Mouse (Mus musculus) forebrain, embryonic 15.5 days (tissue): ENCODE results near the gene Ptcd2. TPM values are rescaled to one million over a fixed set of nuclear protein-coding genes. Genes with fewer than 3 reads are reported as not detected.

Experiments used
- ATAC-seq: fragments of 200-750 bp; cut with Nextera tagmentation; replicated peaks from 2 replicates; pipeline ENCODE4 v1.8.0; 2017; ENCODE audit warnings: mild to moderate bottlenecking, moderate TSS enrichment, moderate library complexity
- H3K27ac ChIP-seq: fragments of 300-500 bp; sonication (generic); replicated peaks from 2 replicates; pipeline ENCODE4 v1.5.1; 2015; ENCODE audit warnings: mild to moderate bottlenecking, inconsistent platforms
- H3K27me3 ChIP-seq: fragments of 300-500 bp; sonication (generic); 2 replicates; pipeline ENCODE4 v1.6.1; 2015; ENCODE audit warnings: inconsistent platforms
- H3K36me3 ChIP-seq: fragments of 300-500 bp; sonication (generic); 2 replicates; pipeline ENCODE4 v1.6.1; 2015; ENCODE audit warnings: mild to moderate bottlenecking, inconsistent platforms
- H3K4me1 ChIP-seq: fragments of 300-500 bp; sonication (generic); 2 replicates; pipeline ENCODE4 v1.6.1; 2015; ENCODE audit warnings: inconsistent platforms
- H3K4me2 ChIP-seq: fragments of 300-500 bp; sonication (generic); replicated peaks from 2 replicates; pipeline ENCODE4 v1.6.1; 2015; ENCODE audit warnings: mild to moderate bottlenecking, inconsistent platforms
- H3K4me3 ChIP-seq: fragments of 300-500 bp; sonication (generic); 2 replicates; pipeline ENCODE4 v1.5.1; 2015; ENCODE audit warnings: mild to moderate bottlenecking, inconsistent platforms
- H3K9ac ChIP-seq: fragments of 300-500 bp; sonication (generic); replicated peaks from 2 replicates; pipeline ENCODE4 v1.6.1; 2015; ENCODE audit warnings: mild to moderate bottlenecking, inconsistent platforms
- H3K9me3 ChIP-seq: fragments of 300-500 bp; sonication (generic); 2 replicates; pipeline ENCODE4 v1.6.1; 2016; ENCODE audit warnings: inconsistent platforms
- WGBS: fragments of 180-500 bp; shearing (Covaris S2); methylation state at CpG from one replicate; pipeline ENCODE4 v1.1.7; 2015; ENCODE audit warnings: mixed read lengths; 5-methylcytosine and 5-hydroxymethylcytosine counted together
- polyA plus RNA-seq: library from polyadenylated mRNA; unstranded; fragments of >200 nt; fragmentation: Nextera tagmentation; extraction: Ambion mirVana; gene quantifications from 2 replicates; pipeline ENCODE4 v1.2.1, GENCODE M21; 2015

The Ptcd2 gene
- polyA plus RNA-seq, result 51.3 and 56.3 TPM in 2 replicates

DNA sequence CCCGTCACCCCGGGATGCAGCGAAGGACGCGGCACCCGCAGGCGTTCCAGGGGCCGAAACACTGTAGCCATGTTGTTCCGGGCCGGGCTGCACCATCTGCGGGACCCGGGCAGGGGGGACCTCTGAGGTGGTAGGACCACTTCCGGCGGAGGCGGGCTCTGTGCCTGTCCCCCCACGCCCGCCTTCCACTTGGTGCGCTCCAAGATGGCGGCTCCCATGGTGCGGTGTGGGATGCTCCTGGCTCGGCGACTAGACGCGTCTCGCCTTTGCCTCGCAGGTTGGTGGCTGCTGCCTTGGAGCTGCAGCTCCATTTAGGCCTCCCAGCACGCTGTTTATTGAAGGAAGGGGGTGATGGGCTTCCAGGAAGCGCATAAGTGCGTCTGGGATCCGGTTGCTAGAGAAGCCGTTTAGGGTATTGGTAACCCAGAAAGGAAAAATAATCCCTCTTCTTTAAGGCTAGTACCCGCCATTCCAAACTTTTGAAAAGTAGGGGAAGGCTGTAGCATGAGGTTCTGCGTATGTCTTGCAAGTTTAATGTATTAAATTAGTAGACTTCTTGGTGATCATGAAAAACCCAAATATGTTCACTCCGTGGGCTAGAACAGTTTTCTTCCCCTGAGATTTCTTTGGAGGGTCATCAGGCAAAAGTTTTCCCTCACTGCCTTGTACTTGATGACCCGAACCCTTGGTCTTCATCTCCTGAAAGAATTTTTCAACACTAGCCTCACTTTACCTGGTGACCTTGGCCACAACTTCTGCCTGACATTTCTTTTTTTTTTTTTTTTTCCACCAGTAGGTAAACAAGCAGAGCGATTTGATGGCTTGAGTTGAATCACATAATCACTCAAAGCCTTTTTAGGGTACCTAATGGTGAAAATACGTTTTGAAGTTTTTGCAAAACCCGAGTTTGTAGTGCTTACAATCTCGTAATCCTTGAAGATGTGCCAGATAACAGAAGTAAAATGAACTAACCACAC, at the start of gene Ptcd2, which contains the start of gene Mrps27:
Gene Ptcd2 (minus strand): TSS at position 107 of the 977 bp plus-strand sequence.
Gene Mrps27 (plus strand): TSS at position 188 of the 977 bp plus-strand sequence.
- H3K9ac ChIP-seq, result peak within 1 kb of the TSS; percentile 78
- peak within 1 kb of the TSS; percentile 61 for H3K4me3 ChIP-seq
- ATAC-seq, result peak; percentile 99
- H3K9me3 ChIP-seq, result no peaks in the 10 kb centered on the region
- 3% methylated on average over 39 of the region's 39 CpGs for WGBS
- H3K36me3 ChIP-seq, result peaks cover 30% of the 10 kb centered on the region
- H3K4me2 ChIP-seq, result peak within 1 kb of the TSS; percentile 54
- peak within 1 kb of the TSS; percentile 84 for H3K27ac ChIP-seq
- H3K27me3 ChIP-seq, result no peaks in the 10 kb centered on the region
- peaks cover 16% of the 10 kb centered on the region for H3K4me1 ChIP-seq

DNA sequence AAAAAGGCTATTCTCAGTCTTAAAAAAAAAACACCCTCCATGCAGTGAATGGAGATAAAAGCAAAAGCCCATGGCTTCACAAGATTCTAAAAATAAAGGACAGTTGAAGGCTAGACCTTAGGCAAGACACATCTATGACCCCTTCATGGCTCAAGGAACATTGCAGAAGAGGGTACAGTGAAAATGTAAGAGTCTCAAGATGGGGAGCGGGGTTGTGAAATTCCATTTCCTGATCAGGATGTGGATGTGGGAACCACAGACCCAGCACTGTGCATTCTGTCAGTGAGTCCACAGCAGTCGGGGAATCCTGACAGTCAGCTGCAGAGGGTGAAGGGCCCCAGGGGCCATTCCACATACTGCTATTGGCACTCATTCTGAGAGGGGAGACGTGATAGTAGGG, 48.6 kb upstream of the Ptcd2 start:
- ATAC-seq, result no peak
- Histone ChIP-seq H3K9ac (no peak overlapping the region), H3K4me3 (no peak overlapping the region), H3K9me3 (no peaks in the 10 kb centered on the region), H3K4me1 (peaks cover 35% of the 10 kb centered on the region), H3K27ac (no peak overlapping the region), H3K36me3 (no peaks in the 10 kb centered on the region), H3K27me3 (no peaks in the 10 kb centered on the region), H3K4me2 (no peak overlapping the region)
- WGBS, result 87% methylated on average over 3 of the region's 3 CpGs

- Histone ChIP-seq H3K27ac (peak overlapping the region; percentile 13; the same call in 1 of the 2 replicates), H3K27me3 (no peaks in the 10 kb centered on the region), H3K9me3 (no peaks in the 10 kb centered on the region), H3K4me1 (peaks cover 21% of the 10 kb centered on the region), H3K4me2 (no peak overlapping the region), H3K36me3 (no peaks in the 10 kb centered on the region), H3K4me3 (no peak overlapping the region), H3K9ac (no peak overlapping the region)
- ATAC-seq, result peak; percentile 68
- 52% methylated on average over 3 of the region's 3 CpGs for WGBS
These were observed 46.9 kb upstream of the Ptcd2 start for GRCm38 (mm10) chr13:99391417-99391816.

DNA sequence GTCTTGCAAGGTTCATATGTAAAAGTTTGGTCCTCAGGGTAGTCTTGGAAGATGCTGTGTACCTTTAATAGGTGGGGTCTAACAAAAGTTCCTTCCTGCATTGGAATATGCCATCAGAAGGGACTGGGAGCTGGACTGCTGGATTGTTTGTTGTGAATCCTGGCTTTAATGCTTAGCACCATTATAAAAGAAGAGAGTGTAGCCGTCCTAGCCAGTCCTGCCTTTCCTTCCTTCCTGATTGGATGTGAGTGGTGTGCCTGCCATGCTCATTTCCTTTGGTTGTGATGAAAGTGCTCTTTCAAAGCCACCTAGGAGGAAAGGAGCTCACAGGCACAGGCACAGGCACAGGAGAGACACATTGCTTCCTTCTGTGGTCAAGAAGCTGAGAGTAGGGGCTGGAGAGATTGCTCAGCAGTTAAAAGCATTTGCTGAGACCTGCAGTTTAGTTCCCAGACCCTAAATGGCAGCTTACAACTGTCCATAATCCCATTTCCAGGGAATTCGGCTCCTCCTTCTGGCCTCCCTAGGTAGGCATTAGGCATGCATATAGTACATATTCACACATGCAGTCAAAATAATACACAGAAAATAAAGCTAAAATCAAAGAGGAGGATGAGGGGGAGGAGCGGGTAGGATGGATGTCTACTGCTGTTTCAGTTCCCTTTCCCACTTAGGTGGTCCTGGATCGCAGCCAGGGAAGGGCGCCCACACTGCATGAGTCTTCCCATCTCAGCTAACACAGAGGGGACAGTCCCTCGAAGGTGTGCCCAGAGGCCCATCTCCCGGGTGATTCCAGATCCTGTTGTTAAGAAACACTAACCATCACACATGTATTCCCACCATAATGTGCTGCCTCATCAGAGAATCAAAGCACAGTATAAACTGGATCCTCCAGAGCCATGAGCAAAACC, 43.7 kb upstream of the Ptcd2 start:
- Histone ChIP-seq H3K9ac (no peak overlapping the region), H3K27me3 (no peaks in the 10 kb centered on the region), H3K36me3 (no peaks in the 10 kb centered on the region), H3K4me3 (no peak overlapping the region), H3K4me2 (no peak overlapping the region), H3K4me1 (peaks cover 11% of the 10 kb centered on the region), H3K27ac (no peak overlapping the region), H3K9me3 (no peaks in the 10 kb centered on the region)
- 61% methylated on average over 7 of the region's 7 CpGs for WGBS
- ATAC-seq, result no peak

GRCm38 (mm10) chr13:99386341-99386740, 41.8 kb upstream of the Ptcd2 start:
- H3K4me3 ChIP-seq, result no peak overlapping the region
- H3K9me3 ChIP-seq, result no peaks in the 10 kb centered on the region
- H3K36me3 ChIP-seq, result no peaks in the 10 kb centered on the region
- ATAC-seq, result no peak
- peaks cover 15% of the 10 kb centered on the region for H3K4me1 ChIP-seq
- H3K9ac ChIP-seq, result no peak overlapping the region
- no peaks in the 10 kb centered on the region for H3K27me3 ChIP-seq
- H3K27ac ChIP-seq, result no peak overlapping the region
- no peak overlapping the region for H3K4me2 ChIP-seq
- WGBS, result 78% methylated on average over 7 of the region's 7 CpGs

DNA sequence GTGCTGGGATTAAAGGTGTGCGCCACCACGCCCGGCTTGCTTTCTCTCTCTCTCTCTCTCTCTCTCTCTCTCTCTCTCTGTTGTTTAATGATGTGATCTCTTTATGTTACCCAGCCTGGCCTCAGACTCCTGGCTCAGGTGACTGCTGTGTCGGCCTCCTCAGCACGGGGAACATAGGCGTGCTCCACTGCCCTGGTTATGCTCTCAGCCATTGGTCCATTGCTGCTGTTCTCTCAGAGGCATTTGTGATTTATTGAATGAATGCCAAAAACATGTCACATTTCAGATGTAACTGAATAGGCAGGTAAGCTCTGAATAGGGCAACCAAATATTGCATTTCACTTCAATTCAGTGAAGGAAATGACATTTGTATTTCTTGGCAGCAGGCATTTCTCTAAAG, 41.4 kb upstream of the Ptcd2 start:
- 81% methylated on average over 6 of the region's 6 CpGs for WGBS
- H3K4me3 ChIP-seq, result no peak overlapping the region
- H3K4me2 ChIP-seq, result no peak overlapping the region
- no peak overlapping the region for H3K27ac ChIP-seq
- no peak overlapping the region for H3K9ac ChIP-seq
- no peaks in the 10 kb centered on the region for H3K27me3 ChIP-seq
- peaks cover 13% of the 10 kb centered on the region for H3K4me1 ChIP-seq
- no peak for ATAC-seq
- H3K9me3 ChIP-seq, result no peaks in the 10 kb centered on the region
- no peaks in the 10 kb centered on the region for H3K36me3 ChIP-seq

DNA sequence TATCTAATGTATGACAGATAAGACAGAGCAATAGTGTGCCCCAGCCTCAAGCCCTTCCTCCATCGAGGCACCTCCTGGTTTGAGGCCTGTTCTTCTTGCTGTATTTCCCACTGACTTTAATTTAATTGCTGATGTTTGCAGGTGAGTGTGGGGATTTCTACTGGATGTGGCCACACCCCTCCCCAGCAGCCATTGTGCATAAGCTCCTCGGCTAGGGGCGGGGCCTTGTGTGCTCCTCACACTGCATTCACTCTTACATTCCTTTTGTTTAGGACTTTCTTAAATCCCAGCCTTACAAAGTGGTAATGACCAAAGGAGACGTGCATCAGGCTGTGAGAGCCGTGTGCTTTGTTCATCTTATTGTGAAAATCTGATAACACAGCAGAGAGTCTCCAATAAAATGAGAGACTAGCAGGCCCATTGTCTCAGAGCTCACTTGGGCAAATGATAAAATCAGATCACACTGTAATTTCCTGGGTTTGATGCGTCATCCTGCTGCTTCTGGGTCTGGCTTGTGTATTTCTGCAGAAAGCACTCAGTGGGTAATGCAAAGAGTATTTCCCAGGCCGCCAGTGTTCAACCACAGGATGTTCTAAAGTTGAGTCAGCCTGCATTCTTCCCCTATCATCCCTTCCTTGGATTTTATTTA, 40.2 kb upstream of the Ptcd2 start:
- Histone ChIP-seq H3K4me2 (no peak overlapping the region), H3K36me3 (no peaks in the 10 kb centered on the region), H3K9me3 (no peaks in the 10 kb centered on the region), H3K4me3 (no peak overlapping the region), H3K27me3 (no peaks in the 10 kb centered on the region), H3K27ac (no peak overlapping the region), H3K9ac (no peak overlapping the region), H3K4me1 (peaks cover 13% of the 10 kb centered on the region)
- ATAC-seq, result no peak
- WGBS, result 46% methylated on average over 7 of the region's 7 CpGs

DNA sequence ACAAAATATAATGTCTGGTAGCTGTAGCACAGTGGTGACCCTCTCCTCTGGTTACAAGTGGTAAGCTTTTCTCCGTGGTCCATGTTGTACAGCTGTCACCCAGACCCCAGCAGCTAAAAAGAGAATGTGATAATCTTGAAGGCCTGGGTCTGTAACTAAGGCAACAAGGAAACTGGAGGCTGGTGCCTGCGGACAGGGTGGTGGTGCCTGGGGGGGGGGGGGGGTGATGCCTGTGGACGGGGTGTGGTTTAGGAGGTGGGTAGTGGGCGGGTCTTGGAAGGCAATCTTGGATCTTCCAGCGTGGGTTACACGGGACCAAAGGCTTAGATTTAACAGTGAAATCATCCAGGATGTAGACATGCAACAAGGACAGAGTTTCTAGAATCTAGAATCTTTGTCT, 37.9 kb upstream of the Ptcd2 start:
- Histone ChIP-seq H3K36me3 (no peaks in the 10 kb centered on the region), H3K9me3 (no peaks in the 10 kb centered on the region), H3K4me1 (peaks cover 8% of the 10 kb centered on the region), H3K27ac (no peak overlapping the region), H3K4me3 (no peak overlapping the region), H3K9ac (no peak overlapping the region), H3K4me2 (no peak overlapping the region), H3K27me3 (no peaks in the 10 kb centered on the region)
- 45% methylated on average over 6 of the region's 6 CpGs for WGBS
- no peak for ATAC-seq

GRCm38 (mm10) chr13:99378223-99378622, 33.7 kb upstream of the Ptcd2 start:
- 98% methylated on average over 1 of the region's 1 CpGs for WGBS
- Histone ChIP-seq H3K9ac (no peak overlapping the region), H3K9me3 (no peaks in the 10 kb centered on the region), H3K4me3 (no peak overlapping the region), H3K27ac (no peak overlapping the region), H3K27me3 (no peaks in the 10 kb centered on the region), H3K4me1 (peaks cover 10% of the 10 kb centered on the region), H3K4me2 (no peak overlapping the region), H3K36me3 (no peaks in the 10 kb centered on the region)
- ATAC-seq, result no peak

GRCm38 (mm10) chr13:99377055-99377454, 32.5 kb upstream of the Ptcd2 start:
- Histone ChIP-seq H3K4me1 (peaks cover 7% of the 10 kb centered on the region; the same call in 1 of the 2 replicates), H3K27ac (no peak overlapping the region), H3K9me3 (no peaks in the 10 kb centered on the region), H3K4me3 (no peak overlapping the region), H3K4me2 (no peak overlapping the region), H3K9ac (no peak overlapping the region), H3K36me3 (no peaks in the 10 kb centered on the region), H3K27me3 (no peaks in the 10 kb centered on the region)
- 79% methylated on average over 6 of the region's 6 CpGs for WGBS
- ATAC-seq, result no peak

DNA sequence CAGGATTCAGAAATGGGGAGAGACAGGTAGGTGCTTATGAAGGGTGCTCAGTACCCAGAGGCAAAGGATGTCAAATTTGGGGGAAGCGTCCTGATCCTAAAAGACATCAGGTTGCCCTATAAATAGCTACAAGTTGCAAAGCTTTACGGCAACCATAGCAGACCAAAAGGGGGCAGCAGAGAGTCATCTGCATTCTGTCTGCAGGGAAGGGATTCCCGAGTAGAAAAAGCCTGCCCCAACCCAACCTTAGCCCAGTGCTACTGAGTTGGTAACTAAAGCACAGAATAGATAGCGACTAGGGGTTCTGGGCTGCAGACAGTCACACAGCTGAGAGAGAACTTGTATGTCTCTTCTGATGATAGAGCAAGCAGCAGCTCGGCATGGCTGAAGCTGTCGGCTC, 31.0 kb upstream of the Ptcd2 start:
- Histone ChIP-seq H3K9ac (no peak overlapping the region), H3K4me2 (no peak overlapping the region), H3K36me3 (no peaks in the 10 kb centered on the region), H3K9me3 (no peaks in the 10 kb centered on the region), H3K4me1 (0 out of 2 replicates have a peak, but pooled peaks cover 2% of the 10 kb centered on the region), H3K4me3 (no peak overlapping the region), H3K27me3 (no peaks in the 10 kb centered on the region), H3K27ac (no peak overlapping the region)
- ATAC-seq, result peak; percentile 71
- WGBS, result 31% methylated on average over 6 of the region's 6 CpGs
